Mouse (Mus musculus): Measurements from ENCODE around the gene Tsc22d2. TPM values are rescaled to one million over a fixed set of nuclear protein-coding genes. Genes with fewer than 3 reads are reported as not detected.
"Not testable (repeated sequence)": the region's sequence is repeated elsewhere in the genome, so short reads cannot be mapped to it uniquely, and the experiment has no call there.

Gene Tsc22d2
- polyA plus RNA-seq, 1 experiment from 2014 or later, result 12.6 TPM

- Histone ChIP-seq H3K36me3 (peaks cover 4% of the 10 kb centered on the region), H3K27me3 (no peaks in the 10 kb centered on the region)
- WGBS, result 99% methylated on average over 2 of the region's 2 CpGs
Observed at GRCm38 (mm10) chr3:58448230-58448629, 33.7 kb downstream of the Tsc22d2 start.

GRCm38 (mm10) chr3:58449487-58449886, 35.0 kb downstream of the Tsc22d2 start:
- peaks cover 4% of the 10 kb centered on the region for H3K36me3 ChIP-seq
- WGBS, result 92% methylated on average over 3 of the region's 3 CpGs
- H3K4me1 ChIP-seq, result no peaks in the 10 kb centered on the region
- H3K9ac ChIP-seq, result no peak overlapping the region
- no peak overlapping the region for H3K27ac ChIP-seq
- H3K4me2 ChIP-seq, result no peak overlapping the region
- H3K4me3 ChIP-seq, result no peak overlapping the region
- no peaks in the 10 kb centered on the region for H3K9me3 ChIP-seq
- no peaks in the 10 kb centered on the region for H3K27me3 ChIP-seq
- no peak for ATAC-seq (ENCODE audit: insufficient number of reproducible peaks, insufficient read depth, low FRiP score, low TSS enrichment, low read depth)

More at GRCm38 (mm10) chr3:58448230-58448629, 33.7 kb downstream of the Tsc22d2 start:
- Histone ChIP-seq H3K9me3 (no peaks in the 10 kb centered on the region), H3K27ac (no peak overlapping the region), H3K4me3 (no peak overlapping the region), H3K4me2 (no peak overlapping the region), H3K4me1 (no peaks in the 10 kb centered on the region), H3K9ac (no peak overlapping the region)
- no peak for ATAC-seq (ENCODE audit: insufficient number of reproducible peaks, insufficient read depth, low FRiP score, low TSS enrichment, low read depth)

- WGBS, result 76% methylated on average over 4 of the region's 4 CpGs
- no peaks in the 10 kb centered on the region for H3K36me3 ChIP-seq
- no peak for ATAC-seq (ENCODE audit: insufficient number of reproducible peaks, insufficient read depth, low FRiP score, low TSS enrichment, low read depth)
- no peak overlapping the region for H3K27ac ChIP-seq
- no peaks in the 10 kb centered on the region for H3K27me3 ChIP-seq
- H3K4me2 ChIP-seq, result no peak overlapping the region
- no peak overlapping the region for H3K4me3 ChIP-seq
- H3K4me1 ChIP-seq, result no peaks in the 10 kb centered on the region
- no peaks in the 10 kb centered on the region for H3K9me3 ChIP-seq
- H3K9ac ChIP-seq, result no peak overlapping the region
Observed at GRCm38 (mm10) chr3:58454414-58455205, 40.1 kb downstream of the Tsc22d2 start.

- no peak for ATAC-seq (ENCODE audit: insufficient number of reproducible peaks, insufficient read depth, low FRiP score, low TSS enrichment, low read depth)
- Histone ChIP-seq H3K4me3 (no peak overlapping the region), H3K36me3 (peaks cover 4% of the 10 kb centered on the region), H3K27me3 (no peaks in the 10 kb centered on the region), H3K27ac (no peak overlapping the region), H3K4me2 (no peak overlapping the region), H3K9me3 (no peaks in the 10 kb centered on the region), H3K9ac (no peak overlapping the region), H3K4me1 (no peaks in the 10 kb centered on the region)
- WGBS, result 81% methylated on average over 3 of the region's 3 CpGs
Observed at GRCm38 (mm10) chr3:58455255-58455654, 40.7 kb downstream of the Tsc22d2 start.

- Histone ChIP-seq H3K27ac (no peak overlapping the region), H3K9ac (no peak overlapping the region), H3K36me3 (no peaks in the 10 kb centered on the region), H3K9me3 (no peaks in the 10 kb centered on the region), H3K4me1 (no peaks in the 10 kb centered on the region), H3K27me3 (no peaks in the 10 kb centered on the region), H3K4me2 (no peak overlapping the region), H3K4me3 (no peak overlapping the region)
- no peak for ATAC-seq (ENCODE audit: insufficient number of reproducible peaks, insufficient read depth, low FRiP score, low TSS enrichment, low read depth)
- 75% methylated on average over 9 of the region's 9 CpGs for WGBS
Observed at GRCm38 (mm10) chr3:58469655-58470437, 55.3 kb downstream of the Tsc22d2 start.

- not testable (repeated sequence) for H3K4me2 ChIP-seq; H3K4me1 ChIP-seq; H3K27ac ChIP-seq; H3K4me3 ChIP-seq; H3K9me3 ChIP-seq; H3K9ac ChIP-seq; H3K27me3 ChIP-seq; ATAC-seq (ENCODE audit: insufficient number of reproducible peaks, insufficient read depth, low FRiP score, low TSS enrichment, low read depth); H3K36me3 ChIP-seq
- 96% methylated on average over 1 of the region's 1 CpGs for WGBS
Observed at GRCm38 (mm10) chr3:58475298-58475697, 60.8 kb downstream of the Tsc22d2 start.

- Histone ChIP-seq H3K36me3 (no peaks in the 10 kb centered on the region), H3K4me2 (no peak overlapping the region), H3K27ac (no peak overlapping the region), H3K9me3 (no peaks in the 10 kb centered on the region), H3K4me1 (no peaks in the 10 kb centered on the region), H3K27me3 (no peaks in the 10 kb centered on the region), H3K4me3 (no peak overlapping the region), H3K9ac (no peak overlapping the region)
- 82% methylated on average over 2 of the region's 2 CpGs for WGBS
- no peak for ATAC-seq (ENCODE audit: insufficient number of reproducible peaks, insufficient read depth, low FRiP score, low TSS enrichment, low read depth)
Observed at GRCm38 (mm10) chr3:58478755-58479455, 64.4 kb downstream of the Tsc22d2 start.

GRCm38 (mm10) chr3:58485883-58486282, 71.4 kb downstream of the Tsc22d2 start:
- no peak overlapping the region for H3K4me3 ChIP-seq
- 0 out of 2 replicates have a peak, but pooled peaks cover 3% of the 10 kb centered on the region for H3K9me3 ChIP-seq
- H3K4me2 ChIP-seq, result no peak overlapping the region
- WGBS, result 70% methylated on average over 7 of the region's 7 CpGs
- no peaks in the 10 kb centered on the region for H3K27me3 ChIP-seq
- no peak for ATAC-seq (ENCODE audit: insufficient number of reproducible peaks, insufficient read depth, low FRiP score, low TSS enrichment, low read depth)
- no peaks in the 10 kb centered on the region for H3K4me1 ChIP-seq
- H3K36me3 ChIP-seq, result no peaks in the 10 kb centered on the region
- no peak overlapping the region for H3K9ac ChIP-seq
- H3K27ac ChIP-seq, result no peak overlapping the region

- Histone ChIP-seq H3K27ac (no peak overlapping the region), H3K36me3 (no peaks in the 10 kb centered on the region), H3K4me1 (no peaks in the 10 kb centered on the region), H3K4me3 (no peak overlapping the region), H3K9me3 (0 out of 2 replicates have a peak, but pooled peaks cover 3% of the 10 kb centered on the region), H3K4me2 (no peak overlapping the region), H3K9ac (no peak overlapping the region), H3K27me3 (no peaks in the 10 kb centered on the region)
- 68% methylated on average over 3 of the region's 3 CpGs for WGBS
- no peak for ATAC-seq (ENCODE audit: insufficient number of reproducible peaks, insufficient read depth, low FRiP score, low TSS enrichment, low read depth)
Observed at GRCm38 (mm10) chr3:58487121-58487520, 72.6 kb downstream of the Tsc22d2 start.

- no peak for ATAC-seq (ENCODE audit: insufficient number of reproducible peaks, insufficient read depth, low FRiP score, low TSS enrichment, low read depth)
- Histone ChIP-seq H3K9ac (no peak overlapping the region), H3K36me3 (no peaks in the 10 kb centered on the region), H3K9me3 (0 out of 2 replicates have a peak, but pooled peaks cover 3% of the 10 kb centered on the region), H3K4me1 (no peaks in the 10 kb centered on the region), H3K27me3 (no peaks in the 10 kb centered on the region), H3K4me2 (no peak overlapping the region), H3K4me3 (no peak overlapping the region), H3K27ac (no peak overlapping the region)
- WGBS, result 84% methylated on average over 8 of the region's 8 CpGs
Observed at GRCm38 (mm10) chr3:58487999-58488775, 73.7 kb downstream of the Tsc22d2 start.

- H3K27me3 ChIP-seq, result no peaks in the 10 kb centered on the region
- ATAC-seq (ENCODE audit: insufficient number of reproducible peaks, insufficient read depth, low FRiP score, low TSS enrichment, low read depth), result no peak
- no peaks in the 10 kb centered on the region for H3K36me3 ChIP-seq
- H3K4me1 ChIP-seq, result no peaks in the 10 kb centered on the region
- no peak overlapping the region for H3K4me3 ChIP-seq
- 73% methylated on average over 7 of the region's 7 CpGs for WGBS
- no peak overlapping the region for H3K9ac ChIP-seq
- no peak overlapping the region for H3K4me2 ChIP-seq
- H3K27ac ChIP-seq, result no peak overlapping the region
- H3K9me3 ChIP-seq, result 0 out of 2 replicates have a peak, but pooled peaks cover 3% of the 10 kb centered on the region
Observed at GRCm38 (mm10) chr3:58490787-58491186, 76.3 kb downstream of the Tsc22d2 start.

All from embryonic facial prominence, embryonic 13.5 days (tissue).